Mouse (Mus musculus): ENCODE data around the gene Mad1l1. TPM values are rescaled to one million over a fixed set of nuclear protein-coding genes. Genes with fewer than 3 reads are reported as not detected.

Gene Mad1l1
- polyA plus RNA-seq, 1 experiment from 2014 or later: 46.4 TPM

DNA sequence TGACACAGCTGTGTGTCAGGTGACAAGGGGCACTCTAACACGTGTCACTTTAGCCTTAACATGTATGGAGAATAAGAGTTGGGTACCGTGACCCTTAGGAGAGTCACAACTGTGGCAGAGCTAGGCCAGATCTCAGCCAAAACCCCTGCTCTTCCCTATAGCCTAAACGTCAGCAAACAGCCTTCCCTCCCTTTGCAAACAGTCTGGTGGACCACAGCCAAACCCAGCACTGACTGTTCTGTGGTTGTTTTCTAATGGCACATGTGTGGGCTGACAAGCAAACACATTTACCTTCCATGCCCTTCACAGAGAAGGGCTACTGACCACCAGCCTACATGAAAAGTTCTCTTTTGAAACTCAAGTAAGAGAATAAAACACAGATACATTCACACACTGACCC, 116.9 kb downstream of the Mad1l1 start:
- Histone ChIP-seq H3K36me3 (replicated peaks) (no peaks in the 10 kb centered on the region; the same call in 1 of the 2 replicates), H3K27ac (no peak overlapping the region), H3K27me3 (no peaks in the 10 kb centered on the region), H3K4me1 (peaks cover 13% of the 10 kb centered on the region), H3K4me2 (no peak overlapping the region), H3K9ac (no peak overlapping the region), H3K4me3 (replicated peaks) (no peak overlapping the region), H3K9me3 (no peaks in the 10 kb centered on the region)
- no peak for ATAC-seq (ENCODE audit: low FRiP score)
- 84% methylated on average over 3 of the region's 3 CpGs for WGBS

DNA sequence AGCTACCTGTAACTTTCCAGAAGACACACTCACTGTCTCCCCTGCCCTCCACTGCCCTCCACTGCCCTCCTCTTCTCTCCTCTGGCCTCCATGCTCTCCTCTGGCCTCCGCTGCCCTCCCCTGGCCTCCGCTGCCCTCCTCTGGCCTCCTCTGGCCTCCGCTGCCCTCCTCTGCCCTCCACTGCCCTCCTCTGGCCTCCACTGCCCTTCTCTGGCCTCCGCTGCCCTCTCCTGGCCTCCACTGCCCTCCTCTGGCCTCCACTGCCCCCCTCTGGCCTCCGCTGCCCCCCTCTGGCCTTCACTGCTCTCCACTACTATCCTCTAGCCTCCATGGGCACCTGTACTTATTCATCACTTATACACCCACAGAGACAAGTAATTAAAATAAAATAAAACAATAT, 117.3 kb downstream of the Mad1l1 start:
- no peak overlapping the region for H3K27ac ChIP-seq
- no peaks in the 10 kb centered on the region; the same call in 1 of the 2 replicates for H3K36me3 ChIP-seq (replicated peaks)
- H3K27me3 ChIP-seq: no peaks in the 10 kb centered on the region
- ATAC-seq (ENCODE audit: low FRiP score): no peak
- H3K4me1 ChIP-seq: peaks cover 9% of the 10 kb centered on the region
- WGBS: 93% methylated on average over 4 of the region's 5 CpGs
- H3K9ac ChIP-seq: no peak overlapping the region
- no peaks in the 10 kb centered on the region for H3K9me3 ChIP-seq
- H3K4me2 ChIP-seq: no peak overlapping the region
- H3K4me3 ChIP-seq (replicated peaks): no peak overlapping the region

GRCm38 (mm10) chr5:140202451-140202850, 118.9 kb downstream of the Mad1l1 start:
- no peaks in the 10 kb centered on the region for H3K9me3 ChIP-seq
- no peak overlapping the region for H3K27ac ChIP-seq
- H3K4me2 ChIP-seq: no peak overlapping the region
- H3K36me3 ChIP-seq (replicated peaks): no peaks in the 10 kb centered on the region; the same call in 1 of the 2 replicates
- H3K4me3 ChIP-seq (replicated peaks): no peak overlapping the region
- WGBS: 86% methylated on average over 2 of the region's 2 CpGs
- no peaks in the 10 kb centered on the region for H3K27me3 ChIP-seq
- H3K9ac ChIP-seq: no peak overlapping the region
- H3K4me1 ChIP-seq: no peaks in the 10 kb centered on the region
- no peak for ATAC-seq (ENCODE audit: low FRiP score)

DNA sequence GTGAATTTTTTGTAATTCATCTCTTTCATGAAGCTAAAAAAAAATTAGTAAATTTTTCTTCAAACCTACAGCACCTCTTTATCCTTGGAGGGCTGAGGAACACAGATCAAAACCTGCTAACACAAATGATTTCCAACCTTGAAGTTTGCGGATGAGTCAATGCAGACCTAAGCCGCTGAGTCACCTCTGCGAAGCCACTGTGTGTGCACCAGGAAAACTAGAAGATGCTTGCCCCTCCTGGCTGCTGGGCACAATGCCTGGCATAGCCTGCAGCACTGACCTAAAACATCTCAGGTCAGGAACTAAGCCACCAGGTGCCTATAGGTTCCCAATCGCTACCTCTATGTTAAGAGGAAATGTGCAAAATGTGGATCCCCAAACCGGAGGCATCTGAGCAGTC, 119.8 kb downstream of the Mad1l1 start:
- Histone ChIP-seq H3K27ac (no peak overlapping the region), H3K27me3 (no peaks in the 10 kb centered on the region), H3K9ac (no peak overlapping the region), H3K4me2 (no peak overlapping the region), H3K36me3 (replicated peaks) (no peaks in the 10 kb centered on the region; the same call in 1 of the 2 replicates), H3K9me3 (no peaks in the 10 kb centered on the region), H3K4me1 (no peaks in the 10 kb centered on the region), H3K4me3 (replicated peaks) (no peak overlapping the region)
- no peak for ATAC-seq (ENCODE audit: low FRiP score)
- 94% methylated on average over 5 of the region's 5 CpGs for WGBS

GRCm38 (mm10) chr5:140201109-140201508, 120.2 kb downstream of the Mad1l1 start:
- H3K9me3 ChIP-seq: no peaks in the 10 kb centered on the region
- no peaks in the 10 kb centered on the region for H3K27me3 ChIP-seq
- H3K27ac ChIP-seq: no peak overlapping the region
- no peak overlapping the region for H3K4me2 ChIP-seq
- no peak overlapping the region for H3K9ac ChIP-seq
- H3K4me3 ChIP-seq (replicated peaks): no peak overlapping the region
- no peaks in the 10 kb centered on the region; the same call in 1 of the 2 replicates for H3K36me3 ChIP-seq (replicated peaks)
- H3K4me1 ChIP-seq: no peaks in the 10 kb centered on the region
- ATAC-seq (ENCODE audit: low FRiP score): no peak
- WGBS: 84% methylated on average over 1 of the region's 1 CpGs

DNA sequence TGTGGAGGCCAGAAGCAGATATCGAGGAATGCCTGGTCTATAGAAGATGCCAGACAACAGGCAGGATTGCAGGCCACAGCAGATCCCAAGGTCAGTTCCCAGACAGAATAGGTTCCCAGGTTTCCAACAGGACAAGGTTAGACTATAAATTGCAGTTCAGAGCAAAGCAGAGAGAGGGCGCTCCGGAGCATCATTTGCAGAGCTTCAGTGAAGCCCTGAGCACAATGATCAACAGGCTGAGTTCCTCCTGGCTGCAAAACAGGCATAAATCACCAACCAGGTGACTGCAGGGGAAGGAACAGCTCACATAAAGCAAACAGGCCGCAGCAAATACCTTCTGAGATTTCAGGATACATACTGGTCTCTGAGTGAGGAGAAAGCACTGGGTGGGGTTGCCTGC, 123.6 kb downstream of the Mad1l1 start:
- H3K27ac ChIP-seq: no peak overlapping the region
- H3K9me3 ChIP-seq: no peaks in the 10 kb centered on the region
- no peaks in the 10 kb centered on the region for H3K27me3 ChIP-seq
- H3K9ac ChIP-seq: no peak overlapping the region
- ATAC-seq (ENCODE audit: low FRiP score): no peak
- H3K36me3 ChIP-seq (replicated peaks): peaks cover 5% of the 10 kb centered on the region
- peaks cover 21% of the 10 kb centered on the region for H3K4me1 ChIP-seq
- WGBS: 35% methylated on average over 4 of the region's 4 CpGs
- H3K4me2 ChIP-seq: no peak overlapping the region
- H3K4me3 ChIP-seq (replicated peaks): no peak overlapping the region

DNA sequence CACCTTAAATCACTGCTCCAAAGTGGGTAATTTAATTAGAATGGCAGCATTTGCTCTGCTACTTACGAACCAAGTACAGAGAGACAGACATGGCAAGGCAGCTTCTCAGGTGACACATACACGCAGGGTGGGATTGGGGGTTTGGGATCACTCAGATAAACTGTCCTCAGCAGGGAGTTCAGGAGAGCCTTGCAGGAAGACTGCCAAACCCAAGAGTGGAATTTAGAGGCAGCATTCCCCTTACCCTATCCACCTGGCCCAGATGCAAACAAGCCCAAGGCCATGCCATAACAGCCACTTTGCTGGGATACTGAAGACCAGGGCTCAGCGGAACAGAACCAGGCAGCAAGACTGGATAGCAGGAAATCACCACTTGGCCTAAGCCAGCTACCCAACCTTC, 124.9 kb downstream of the Mad1l1 start:
- Histone ChIP-seq H3K27ac (no peak overlapping the region), H3K4me2 (no peak overlapping the region), H3K4me3 (replicated peaks) (no peak overlapping the region), H3K36me3 (replicated peaks) (peaks cover 12% of the 10 kb centered on the region), H3K9me3 (no peaks in the 10 kb centered on the region), H3K4me1 (peaks cover 21% of the 10 kb centered on the region), H3K27me3 (no peaks in the 10 kb centered on the region), H3K9ac (no peak overlapping the region)
- 94% methylated on average over 3 of the region's 3 CpGs for WGBS
- no peak for ATAC-seq (ENCODE audit: low FRiP score)

DNA sequence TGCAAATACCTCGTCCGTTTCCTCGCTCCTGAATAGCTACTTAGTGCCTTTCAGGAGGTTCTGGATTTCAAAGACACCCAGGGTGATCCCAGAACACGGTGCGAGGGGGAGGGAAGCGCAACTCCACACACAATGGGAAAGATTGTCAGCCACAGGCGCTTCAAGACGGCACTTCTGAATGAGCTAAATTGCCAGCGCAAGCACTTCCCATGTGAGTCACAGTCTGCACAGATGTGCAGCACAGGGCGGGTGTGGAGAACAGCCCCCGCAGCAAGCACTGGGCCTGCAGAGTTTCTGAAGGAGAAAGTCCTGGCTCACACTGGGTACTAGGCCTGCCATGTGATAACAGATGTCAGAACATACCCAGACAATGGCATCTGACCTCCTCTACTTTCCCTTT, 127.2 kb downstream of the Mad1l1 start:
- H3K27me3 ChIP-seq: no peaks in the 10 kb centered on the region
- H3K9me3 ChIP-seq: no peaks in the 10 kb centered on the region
- peaks cover 23% of the 10 kb centered on the region for H3K4me1 ChIP-seq
- H3K9ac ChIP-seq: no peak overlapping the region
- ATAC-seq (ENCODE audit: low FRiP score): no peak
- H3K36me3 ChIP-seq (replicated peaks): peaks cover 12% of the 10 kb centered on the region
- no peak overlapping the region for H3K4me3 ChIP-seq (replicated peaks)
- no peak overlapping the region for H3K4me2 ChIP-seq
- 36% methylated on average over 11 of the region's 11 CpGs for WGBS
- H3K27ac ChIP-seq: 0 out of 2 replicates have a peak overlapping the region, but pooled peaks have one; percentile 31

GRCm38 (mm10) chr5:140191539-140191938, 129.8 kb downstream of the Mad1l1 start:
- no peak overlapping the region for H3K9ac ChIP-seq
- no peaks in the 10 kb centered on the region for H3K9me3 ChIP-seq
- H3K27ac ChIP-seq: no peak overlapping the region
- peaks cover 12% of the 10 kb centered on the region for H3K36me3 ChIP-seq (replicated peaks)
- WGBS: 85% methylated on average over 4 of the region's 4 CpGs
- ATAC-seq (ENCODE audit: low FRiP score): no peak
- H3K4me3 ChIP-seq (replicated peaks): no peak overlapping the region
- peaks cover 23% of the 10 kb centered on the region for H3K4me1 ChIP-seq
- no peak overlapping the region for H3K4me2 ChIP-seq
- no peaks in the 10 kb centered on the region for H3K27me3 ChIP-seq

GRCm38 (mm10) chr5:140186351-140186750, 135.0 kb downstream of the Mad1l1 start:
- ATAC-seq (ENCODE audit: low FRiP score): no peak
- no peak overlapping the region for H3K27ac ChIP-seq
- H3K4me2 ChIP-seq: no peak overlapping the region
- H3K4me3 ChIP-seq (replicated peaks): no peak overlapping the region
- no peaks in the 10 kb centered on the region for H3K27me3 ChIP-seq
- 92% methylated on average over 4 of the region's 4 CpGs for WGBS
- no peaks in the 10 kb centered on the region for H3K36me3 ChIP-seq (replicated peaks)
- no peak overlapping the region for H3K9ac ChIP-seq
- H3K4me1 ChIP-seq: peaks cover 8% of the 10 kb centered on the region; the same call in 1 of the 2 replicates
- H3K9me3 ChIP-seq: no peaks in the 10 kb centered on the region

GRCm38 (mm10) chr5:140185757-140186156, 135.6 kb downstream of the Mad1l1 start:
- H3K36me3 ChIP-seq (replicated peaks): no peaks in the 10 kb centered on the region
- no peak overlapping the region for H3K9ac ChIP-seq
- H3K4me2 ChIP-seq: no peak overlapping the region
- no peaks in the 10 kb centered on the region for H3K9me3 ChIP-seq
- H3K4me1 ChIP-seq: peaks cover 5% of the 10 kb centered on the region; the same call in 1 of the 2 replicates
- H3K27ac ChIP-seq: no peak overlapping the region
- no peaks in the 10 kb centered on the region for H3K27me3 ChIP-seq
- no peak overlapping the region for H3K4me3 ChIP-seq (replicated peaks)
- 94% methylated on average over 6 of the region's 6 CpGs for WGBS
- no peak for ATAC-seq (ENCODE audit: low FRiP score)

- H3K27me3 ChIP-seq: no peaks in the 10 kb centered on the region
These were observed 138.0 kb downstream of the Mad1l1 start for GRCm38 (mm10) chr5:140183387-140183786.

DNA sequence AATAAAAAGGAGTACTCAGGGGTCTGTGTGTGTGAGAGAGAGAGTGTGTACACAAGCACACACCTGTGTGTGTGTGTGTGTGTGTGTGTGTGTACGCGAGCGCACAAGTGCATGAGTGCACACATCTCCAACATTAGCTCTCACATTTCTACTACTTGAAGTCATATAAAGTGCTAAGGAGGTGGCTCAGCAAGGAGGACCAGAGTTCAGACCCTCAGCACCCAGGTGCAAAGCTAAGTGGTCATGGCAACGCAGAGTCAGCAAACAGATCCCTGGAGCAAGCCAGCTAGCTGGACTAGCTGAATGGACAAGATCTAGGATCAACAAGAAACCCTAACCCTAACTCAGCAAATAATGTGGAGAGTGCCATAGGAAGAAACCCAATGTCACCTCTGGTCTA, 139.0 kb downstream of the Mad1l1 start:
- WGBS: 100% methylated on average over 4 of the region's 4 CpGs
- no peak for ATAC-seq (ENCODE audit: low FRiP score)
- H3K27me3 ChIP-seq: no peaks in the 10 kb centered on the region

More at GRCm38 (mm10) chr5:140183387-140183786, 138.0 kb downstream of the Mad1l1 start:
- Histone ChIP-seq H3K9ac (no peak overlapping the region), H3K4me2 (no peak overlapping the region), H3K4me1 (peaks cover 5% of the 10 kb centered on the region; the same call in 1 of the 2 replicates), H3K36me3 (replicated peaks) (no peaks in the 10 kb centered on the region), H3K27ac (no peak overlapping the region), H3K9me3 (no peaks in the 10 kb centered on the region), H3K4me3 (replicated peaks) (no peak overlapping the region)
- WGBS: 70% methylated on average over 7 of the region's 7 CpGs
- no peak for ATAC-seq (ENCODE audit: low FRiP score)

More for the DNA sequence above, 139.0 kb downstream of the Mad1l1 start:
- H3K4me2 ChIP-seq: no peak overlapping the region
- H3K9ac ChIP-seq: no peak overlapping the region
- H3K9me3 ChIP-seq: no peaks in the 10 kb centered on the region
- no peaks in the 10 kb centered on the region for H3K36me3 ChIP-seq (replicated peaks)
- peaks cover 9% of the 10 kb centered on the region for H3K4me1 ChIP-seq
- H3K27ac ChIP-seq: no peak overlapping the region
- H3K4me3 ChIP-seq (replicated peaks): no peak overlapping the region

All from forebrain, embryonic 12.5 days (tissue).